Mouse (Mus musculus) adrenal gland, postnatal 4 days (tissue): Measurements from ENCODE around the gene Kif7. TPM values are rescaled to one million over a fixed set of nuclear protein-coding genes. Genes with fewer than 3 reads are reported as not detected.

Source experiments
- DNase-seq, 2 experiments: peaks; one replicate each; pipeline ENCODE4 v3.0.0; 2021 to 2022; ENCODE audit warnings: low spot score in 2 of 2, mixed read lengths in 2 of 2
- total RNA-seq, 2 experiments: library from RNA; stranded (reverse); gene quantifications; 2 replicates each; pipeline ENCODE4 v1.2.3; 2021

Kif7 gene
- total RNA-seq, 2 experiments from 2014 or later, result 10.6 to 11.0 TPM

DNA sequence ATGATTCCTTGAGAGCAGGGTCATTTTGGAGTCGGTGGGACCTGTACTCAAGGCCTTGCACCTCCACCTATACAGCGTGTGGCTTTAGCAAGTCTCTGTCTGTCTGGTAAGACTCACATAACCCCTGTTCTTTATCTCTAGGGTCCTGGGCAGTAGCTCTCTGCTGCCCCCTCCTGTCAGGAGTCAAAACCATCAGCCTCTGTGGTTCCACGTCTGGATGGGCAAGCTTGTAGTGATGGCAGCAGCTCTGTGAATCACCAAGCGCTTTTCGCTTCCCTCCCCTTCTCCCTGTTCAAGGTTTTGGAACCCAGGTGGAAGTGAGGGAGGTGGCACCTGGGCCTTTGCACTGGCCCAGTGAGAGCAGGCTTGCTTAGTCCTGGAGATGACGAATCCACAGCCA is 12.7 kb upstream of the Kif7 start:
- peak in 1 of 2 experiments; percentile 49 for DNase-seq

DNA sequence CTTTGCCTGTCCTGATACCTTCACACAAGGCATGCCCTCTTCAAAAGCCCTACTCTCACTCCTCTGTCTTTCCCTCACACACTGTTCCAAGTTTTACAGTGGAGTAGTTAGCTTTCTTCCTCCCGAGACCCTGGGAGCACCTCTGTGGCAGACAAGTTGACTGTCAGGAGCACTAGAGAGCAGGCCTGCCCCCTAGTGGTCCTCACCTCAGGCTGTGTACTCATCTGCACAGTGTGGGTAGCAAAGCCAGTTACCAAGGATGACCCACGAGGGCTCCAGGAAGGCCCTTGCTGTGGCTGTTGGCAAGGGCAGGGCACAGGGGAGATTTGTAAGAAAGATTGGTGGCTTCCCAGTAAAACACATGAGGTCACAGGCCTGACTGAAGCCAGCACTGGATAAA is 11.6 kb upstream of the Kif7 start:
- no peak for DNase-seq

DNA sequence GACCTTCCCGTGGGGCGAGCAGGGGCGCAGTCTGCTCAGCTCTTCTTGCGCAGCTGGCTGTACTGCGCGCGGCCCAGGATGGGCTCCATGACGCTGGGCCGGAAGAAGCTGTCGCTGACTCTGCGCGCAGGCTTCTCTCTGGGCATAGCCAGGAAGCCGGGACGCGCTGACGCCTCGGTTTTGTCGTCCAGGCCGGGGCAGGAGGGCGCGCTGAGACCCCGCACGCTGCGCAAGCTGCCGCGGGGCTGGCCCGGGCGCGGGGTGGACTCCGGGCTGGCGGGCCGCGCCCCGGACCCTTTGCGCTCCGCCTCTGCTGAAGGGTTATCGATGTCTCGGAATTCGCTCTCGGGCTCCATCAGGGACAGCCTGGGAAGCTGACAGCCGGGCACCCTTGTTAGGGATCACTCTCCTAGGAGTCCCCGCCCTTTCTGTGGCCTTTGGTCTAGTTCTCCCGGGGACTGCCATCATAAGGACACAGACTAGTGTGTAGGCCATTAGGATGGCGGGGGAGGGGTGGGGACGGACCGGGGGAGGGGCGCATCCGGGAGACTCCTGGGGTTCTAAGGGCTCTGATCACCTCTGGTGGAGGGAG is 6.0 kb upstream of the Kif7 start:
- DNase-seq, result peak in 1 of 2 experiments; percentile 52

- no peak for DNase-seq
These were observed 4.7 kb downstream of the Kif7 start for GRCm38 (mm10) chr7:79710831-79711230.

- DNase-seq, result no peak
These were observed 5.4 kb downstream of the Kif7 start for GRCm38 (mm10) chr7:79710130-79710607.

DNA sequence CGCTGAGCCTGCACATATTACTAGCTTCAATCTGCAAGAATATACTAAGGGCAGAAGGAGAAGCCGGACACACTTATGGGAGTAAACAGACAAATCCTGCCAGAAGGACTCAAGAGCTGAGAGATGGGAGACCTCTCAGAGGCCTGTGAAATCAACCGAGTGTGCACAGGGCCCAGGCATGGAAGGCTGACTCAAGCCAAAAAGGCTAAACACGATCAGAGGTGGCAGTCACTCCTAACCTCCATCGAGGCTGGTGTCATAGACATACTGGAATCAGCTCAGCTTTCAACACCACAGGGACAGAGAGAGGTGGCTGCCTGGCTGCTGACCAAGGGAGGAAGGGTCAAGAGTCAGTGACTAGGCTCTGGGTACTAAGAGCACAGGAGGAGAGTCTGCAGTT is 10.3 kb downstream of the Kif7 start:
- DNase-seq, result no peak

DNA sequence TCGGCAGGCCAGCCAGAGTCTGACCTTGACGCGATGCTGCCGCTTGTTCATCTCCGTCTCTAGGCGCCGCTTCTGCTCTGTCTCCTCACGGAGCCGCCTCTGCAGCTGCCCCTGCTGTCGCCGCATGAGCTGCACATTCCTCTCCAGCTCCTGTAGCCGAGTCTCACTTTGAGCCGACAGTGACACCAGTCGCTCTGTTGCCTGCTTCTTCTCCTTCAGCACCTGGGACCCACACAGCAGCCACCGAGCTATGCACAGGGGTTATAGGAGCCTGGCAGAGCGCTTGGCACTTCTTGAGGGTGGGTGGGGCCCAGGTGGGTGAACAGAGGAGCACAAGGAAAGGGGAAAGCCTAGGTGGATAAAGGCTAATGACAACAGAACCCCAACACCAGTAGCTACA is 12.8 kb downstream of the Kif7 start:
- no peak for DNase-seq

DNA sequence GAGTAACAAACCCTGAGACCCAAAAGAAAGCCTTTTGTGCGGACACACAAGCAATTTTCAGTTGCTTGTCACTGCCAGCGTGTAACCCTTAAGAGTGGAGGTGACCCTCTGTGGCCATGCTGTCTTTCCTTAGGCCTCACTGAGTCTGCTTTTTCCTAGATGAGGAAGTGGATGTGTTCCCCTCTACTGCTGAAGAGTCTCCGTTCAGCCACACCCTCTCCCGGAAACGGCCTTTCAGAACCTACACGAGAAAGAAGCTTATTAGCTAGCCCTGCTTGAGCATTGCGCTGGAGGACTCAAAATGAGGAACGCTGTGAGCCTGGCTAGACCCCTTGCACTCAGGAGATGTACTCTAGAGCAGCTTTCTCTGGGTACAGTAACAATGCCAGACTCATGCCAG is 19.0 kb downstream of the Kif7 start:
- DNase-seq, result no peak

DNA sequence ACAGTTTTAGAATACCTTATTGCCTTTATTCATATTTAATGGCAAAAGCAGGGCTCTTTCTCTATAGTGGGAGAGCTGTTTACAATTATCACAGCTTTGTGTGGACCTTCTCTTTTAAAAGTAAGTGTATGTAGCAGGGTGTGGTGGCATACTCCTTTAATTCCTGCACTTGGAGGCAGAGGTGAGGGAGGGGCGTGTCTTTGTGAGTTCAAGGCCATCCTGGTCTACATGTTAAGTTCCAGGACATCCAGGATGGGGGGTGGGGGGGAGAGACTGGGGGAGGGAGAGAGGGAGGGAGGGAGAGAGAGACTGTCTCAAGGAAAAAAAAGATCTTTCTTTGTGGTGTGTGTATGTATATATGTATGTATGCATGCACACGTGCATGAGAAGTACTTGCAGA is 35.3 kb downstream of the Kif7 start:
- DNase-seq, result no peak

DNA sequence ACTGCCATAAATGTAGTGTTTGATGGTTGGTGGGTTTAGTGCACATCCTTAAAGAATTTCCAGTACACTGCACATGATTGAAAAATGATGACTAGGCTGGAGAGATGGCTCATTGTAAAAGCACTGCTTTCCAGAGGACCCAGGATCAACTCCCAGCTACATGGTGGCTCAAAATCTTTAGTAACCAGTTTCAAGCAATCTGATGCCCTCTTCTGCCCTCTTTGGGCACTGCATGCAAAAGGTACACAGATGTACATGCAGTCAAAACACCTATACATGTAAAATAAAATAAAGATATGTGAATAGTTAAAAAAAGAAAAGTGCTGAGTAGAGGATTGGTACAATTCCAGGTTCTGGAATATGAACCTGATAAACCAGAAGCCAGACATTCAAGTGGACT is 36.3 kb downstream of the Kif7 start:
- no peak for DNase-seq

DNA sequence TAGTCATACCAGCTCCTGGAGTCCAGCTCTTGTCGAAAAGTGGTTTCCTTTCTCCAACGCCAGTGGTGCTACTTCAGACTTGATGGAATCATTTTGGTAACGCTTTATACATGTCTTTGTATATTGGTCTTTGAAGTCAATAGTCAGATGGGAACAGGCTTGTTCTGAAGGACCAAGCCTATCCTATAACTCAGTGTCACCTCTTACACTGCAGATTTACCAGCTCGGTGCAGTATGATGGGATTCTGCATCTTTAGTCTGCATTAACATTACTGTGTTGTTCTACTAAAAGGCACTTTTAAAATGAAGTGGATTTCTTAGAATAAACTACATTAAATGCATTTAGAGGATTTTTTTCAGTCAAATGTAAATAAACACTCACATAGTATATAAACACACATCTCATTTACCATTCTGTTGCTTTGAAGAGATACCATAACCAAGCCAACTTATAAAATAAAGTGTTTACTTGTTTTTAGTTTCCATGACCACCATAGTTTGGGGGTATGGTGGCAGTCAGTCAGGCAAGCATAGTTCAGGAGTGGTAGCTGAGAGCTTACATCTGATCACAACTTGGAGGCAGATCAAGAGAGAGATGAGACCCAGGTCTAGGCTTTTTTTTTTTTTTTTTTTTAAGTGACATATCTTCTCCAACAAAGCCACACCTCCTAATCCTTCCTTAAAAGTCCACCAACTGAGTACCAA is 44.5 kb downstream of the Kif7 start:
- no peak for DNase-seq

DNA sequence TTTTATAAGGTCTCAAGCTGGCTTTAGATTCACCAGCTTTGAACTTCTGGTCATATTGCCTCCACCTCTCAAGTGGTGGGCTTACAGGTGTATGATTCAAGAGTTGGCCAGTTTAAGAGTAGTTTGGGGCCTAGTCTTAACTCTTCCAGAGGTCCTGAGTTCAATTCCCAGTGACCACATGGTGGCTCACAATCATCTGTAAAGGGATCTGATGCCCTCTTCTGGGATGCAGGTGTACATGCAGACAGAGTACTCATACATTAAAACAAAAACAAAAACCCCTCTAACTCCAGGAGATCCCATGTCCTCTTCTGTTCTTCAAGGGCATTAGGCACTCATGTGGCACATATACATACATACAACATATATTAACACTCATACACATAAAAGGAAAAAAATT is 48.8 kb downstream of the Kif7 start:
- no peak for DNase-seq

DNA sequence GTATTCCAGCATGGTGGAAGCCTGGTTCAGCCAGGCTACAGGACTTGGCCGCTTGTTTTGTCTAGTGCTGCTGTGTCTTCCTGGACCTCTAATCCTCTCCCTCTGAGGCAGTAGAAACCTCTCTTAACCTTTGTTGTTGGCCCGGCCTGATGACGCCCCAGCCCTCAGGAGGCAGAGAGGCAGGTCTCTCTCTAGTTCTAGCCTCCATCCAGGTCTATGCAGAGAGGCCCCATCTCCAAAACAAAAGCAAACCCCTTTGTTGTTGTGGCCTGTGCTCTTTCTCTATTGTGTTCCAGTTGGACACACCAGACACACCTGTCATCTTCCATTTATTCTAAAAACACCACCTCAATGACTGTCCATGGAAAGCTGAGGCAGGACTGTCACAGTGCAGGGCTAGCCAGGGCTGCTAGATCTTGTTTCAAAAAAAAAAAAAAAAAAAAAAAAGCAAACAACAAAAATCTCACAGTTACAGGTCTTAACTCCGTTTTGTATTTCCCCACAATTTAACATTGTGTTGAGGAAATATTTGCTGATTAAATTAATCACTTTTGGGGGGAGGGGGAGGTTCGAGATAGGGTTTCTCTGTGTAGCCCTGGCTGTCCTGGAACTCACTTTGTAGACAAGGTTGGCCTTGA is 54.1 kb downstream of the Kif7 start:
- DNase-seq, result no peak

GRCm38 (mm10) chr7:79660291-79661150 is 55.0 kb downstream of the Kif7 start:
- DNase-seq, result peak in 1 of 2 experiments; percentile 11

DNA sequence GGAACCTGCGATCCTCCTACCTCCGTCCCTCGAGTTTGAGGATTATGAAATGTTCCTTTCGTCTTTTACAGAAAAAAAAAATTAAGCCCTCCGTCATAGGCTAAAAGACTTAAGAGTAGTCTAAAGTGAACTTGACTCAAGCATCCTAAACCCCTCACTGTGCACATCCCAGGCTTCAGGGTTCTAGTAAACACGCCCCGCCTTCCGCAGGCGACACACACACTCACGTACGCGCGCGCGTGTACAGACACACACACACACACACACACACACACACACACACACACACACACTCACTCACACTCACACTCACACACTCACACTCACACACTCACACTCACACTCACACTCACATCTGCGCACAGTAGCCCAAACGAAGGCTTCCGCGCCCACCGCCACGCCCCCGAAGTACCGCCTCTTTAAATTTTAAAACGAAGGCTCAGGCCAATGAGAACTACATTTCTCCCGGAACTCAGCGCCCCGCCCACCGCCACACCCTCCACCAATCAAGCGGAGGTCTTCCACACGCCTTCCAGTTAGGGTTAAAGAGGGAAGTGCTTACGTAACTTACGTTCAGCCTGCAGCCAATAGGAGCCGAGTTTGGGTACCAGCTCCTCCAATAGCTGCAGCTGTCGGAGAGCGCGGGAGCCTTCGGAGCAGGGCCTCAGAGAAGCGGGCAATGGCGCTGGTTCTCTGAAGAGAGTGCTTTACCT is 55.8 kb downstream of the Kif7 start, which contains the start of gene Ticrr:
TSS of gene Ticrr (plus strand) at position 619 of the 713 bp plus-strand sequence.
- peak; percentile 87 to 89 for DNase-seq

DNA sequence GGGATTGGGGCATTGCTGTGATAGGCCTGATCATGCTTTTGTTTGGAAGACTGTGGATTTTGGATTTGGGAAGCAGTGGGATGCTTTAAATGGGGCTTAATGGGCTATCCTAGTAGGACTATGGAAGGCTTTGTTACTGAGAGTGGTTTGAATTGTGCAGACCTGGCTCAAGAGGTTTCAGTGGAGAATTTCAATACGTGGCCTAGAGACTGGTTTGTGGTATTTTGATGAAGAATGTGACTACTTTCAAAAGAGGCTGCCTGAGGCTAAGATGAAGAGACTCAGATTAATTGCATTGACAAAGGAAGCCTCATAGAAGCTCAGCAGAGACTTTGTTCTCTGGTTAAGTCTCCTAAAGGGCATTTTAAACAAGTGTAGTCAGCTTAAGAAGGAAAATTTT is 60.9 kb downstream of the Kif7 start:
- no peak for DNase-seq

GRCm38 (mm10) chr7:79654185-79654584 is 61.3 kb downstream of the Kif7 start:
- DNase-seq, result no peak

DNA sequence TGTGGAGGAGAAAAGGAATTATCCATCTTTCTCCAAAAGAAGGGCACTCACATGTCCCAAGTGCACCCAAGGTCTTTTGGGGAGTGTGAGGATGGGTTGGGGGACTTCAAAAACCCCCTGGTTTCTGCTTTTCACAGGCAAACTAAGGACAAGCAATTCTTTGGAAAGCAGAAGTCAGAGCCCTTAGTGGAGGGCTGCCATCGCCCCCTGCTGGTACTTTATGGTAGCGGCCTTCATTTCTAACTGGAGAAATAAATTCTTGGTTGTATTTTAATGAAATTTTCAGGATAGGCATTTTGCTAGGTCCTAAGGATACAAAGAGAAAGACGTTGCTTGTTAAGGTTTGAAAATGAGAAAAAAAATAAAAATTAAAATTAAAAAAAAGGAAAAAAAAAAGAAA is 66.5 kb downstream of the Kif7 start:
- peak; percentile 12 to 24 for DNase-seq
